Mouse (Mus musculus): ENCODE measurements around the gene Lama5.

Gene Lama5

DNA sequence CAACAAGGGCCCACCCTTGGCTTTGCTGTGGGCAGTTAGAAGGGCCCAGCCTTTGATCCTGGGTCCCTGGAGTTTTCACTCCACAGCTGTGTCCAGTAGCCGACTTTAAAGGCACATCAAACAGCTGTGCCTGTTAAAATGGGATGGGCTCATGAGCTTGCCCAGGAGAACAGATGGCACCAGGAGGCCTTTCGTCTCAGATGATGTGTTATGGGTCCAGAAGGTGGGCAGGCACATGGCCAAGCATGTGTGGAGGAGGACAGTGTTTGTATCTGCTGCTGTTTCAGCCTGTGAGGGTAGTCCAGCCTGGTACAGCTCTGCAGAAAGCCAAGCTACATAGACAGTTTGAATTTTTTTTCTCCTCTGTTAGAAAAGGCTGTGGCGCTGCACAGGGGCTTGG lies 70.9 kb downstream of the Lama5 start:
- DNase-seq (ENCODE audit: inconsistent age in 2 of 2, low spot score in 1 of 2): no peak

DNA sequence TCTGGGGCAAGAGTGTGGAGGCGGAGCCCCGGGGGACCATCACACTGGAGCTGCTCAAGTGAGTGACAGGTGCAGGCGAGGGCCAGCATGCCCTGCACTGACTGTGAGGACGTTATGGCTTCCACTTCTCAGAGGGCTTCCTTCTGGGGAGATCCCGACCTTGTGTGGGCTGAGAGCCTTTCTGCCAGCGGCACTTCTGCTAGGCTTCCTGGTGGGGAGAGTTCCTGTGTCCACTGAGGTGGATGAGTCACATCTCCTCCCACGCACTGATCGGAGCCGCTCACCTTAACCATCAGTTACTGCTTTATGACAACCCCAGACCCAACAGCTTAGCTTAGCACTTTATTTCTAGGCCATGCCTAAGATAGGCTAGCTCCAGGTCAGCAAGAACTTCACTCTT lies 77.1 kb downstream of the Lama5 start:
- DNase-seq (ENCODE audit: inconsistent age in 2 of 2, low spot score in 1 of 2): peak in 1 of 2 experiments; percentile 46

DNA sequence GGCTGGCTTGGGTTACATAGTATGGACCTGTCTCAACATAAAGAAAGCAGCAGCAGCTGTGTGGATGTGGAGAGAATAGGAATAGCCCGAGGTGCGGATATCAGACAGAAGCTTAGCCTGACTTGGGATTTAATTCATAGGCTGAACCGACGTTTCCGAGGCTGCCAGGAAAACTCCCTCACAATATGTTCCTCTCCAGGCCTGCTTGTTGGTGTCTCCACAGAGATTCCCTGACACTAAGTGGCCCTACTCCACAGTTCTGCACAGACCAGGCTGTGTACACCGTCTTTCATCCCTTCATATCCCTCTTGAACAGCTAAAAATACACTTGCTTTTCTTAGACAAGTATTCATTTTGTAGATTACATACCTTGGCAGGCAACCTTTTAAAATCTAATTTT lies 78.3 kb downstream of the Lama5 start:
- DNase-seq (ENCODE audit: inconsistent age in 2 of 2, low spot score in 1 of 2): no peak

DNA sequence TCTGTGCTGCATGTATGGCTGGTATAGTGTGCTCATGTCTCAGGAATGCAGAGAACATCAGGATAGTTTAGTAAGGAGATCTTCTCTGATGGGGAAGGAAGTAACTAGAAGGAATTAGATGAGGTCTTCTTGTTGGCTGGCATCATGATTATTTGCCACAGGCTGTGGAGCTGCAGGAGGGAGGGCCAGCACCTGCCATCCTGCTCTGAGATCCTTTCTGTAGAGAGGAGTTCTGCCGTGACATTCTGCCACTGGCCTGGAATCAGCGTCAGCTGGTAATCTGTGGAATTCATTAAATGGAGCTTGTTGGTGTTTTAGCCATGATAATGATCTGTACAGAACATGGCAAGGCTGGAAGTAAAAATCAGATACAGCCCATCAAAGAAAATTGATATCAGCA lies 79.6 kb downstream of the Lama5 start:
- no peak for DNase-seq (ENCODE audit: inconsistent age in 2 of 2, low spot score in 1 of 2)

DNA sequence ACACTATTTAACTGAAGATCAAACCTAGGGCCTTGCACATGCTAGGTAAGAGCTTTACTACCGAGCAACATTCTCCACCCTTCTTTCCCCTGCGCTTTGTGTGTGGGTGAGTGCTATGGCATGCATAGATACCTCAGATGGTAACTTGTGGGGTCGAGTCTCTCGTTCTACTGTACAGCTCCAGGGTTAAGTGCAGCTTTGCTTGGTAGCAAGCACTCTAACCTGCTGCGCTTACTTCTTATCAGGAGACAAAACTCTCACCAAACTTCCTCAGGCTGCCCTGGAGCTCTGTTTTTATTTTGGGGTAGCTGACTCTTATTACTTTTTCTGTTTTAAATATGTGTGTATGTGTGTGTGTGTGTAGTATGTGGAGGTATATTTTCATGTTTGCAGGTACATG lies 90.2 kb downstream of the Lama5 start:
- DNase-seq (ENCODE audit: inconsistent age in 2 of 2, low spot score in 1 of 2): no peak

DNA sequence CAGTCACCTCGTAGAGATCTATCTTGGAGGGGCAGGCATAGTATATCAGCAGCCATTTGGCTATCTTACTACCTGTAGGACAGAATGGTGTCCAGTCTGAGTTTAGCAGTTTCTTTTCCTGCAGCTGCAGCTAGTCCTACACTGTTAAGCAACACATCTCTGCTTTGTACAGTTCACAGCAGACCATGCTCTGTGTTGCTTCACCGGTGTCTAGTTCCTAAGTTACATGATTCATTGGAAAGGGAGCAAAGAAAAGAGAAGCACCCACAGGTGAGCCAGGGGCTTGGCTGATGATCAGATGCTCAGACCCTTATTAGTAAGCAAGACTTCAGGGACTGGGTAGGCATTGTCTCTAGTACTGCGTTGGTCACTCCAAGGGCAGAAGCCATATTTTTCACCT lies 91.7 kb downstream of the Lama5 start:
- no peak for DNase-seq (ENCODE audit: inconsistent age in 2 of 2, low spot score in 1 of 2)

DNA sequence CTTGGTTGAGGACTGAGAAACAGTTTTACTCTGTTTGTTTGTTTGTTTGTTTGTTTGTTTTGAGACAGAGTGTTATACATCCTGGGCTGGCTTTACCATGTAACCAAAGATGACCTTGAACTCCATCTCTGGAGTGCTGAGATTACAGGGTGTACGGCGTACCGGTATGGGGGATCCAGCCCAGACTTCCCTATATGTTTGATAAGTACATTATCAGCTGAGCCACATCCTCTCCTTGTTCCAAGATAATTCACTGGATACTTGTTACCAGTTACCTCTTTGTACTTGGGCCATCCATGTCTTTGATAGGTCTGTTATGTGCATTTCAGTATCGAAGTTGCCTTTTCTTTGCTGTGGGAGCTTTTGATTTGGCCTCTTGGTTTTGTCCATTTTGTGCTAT lies 92.4 kb downstream of the Lama5 start:
- DNase-seq (ENCODE audit: inconsistent age in 2 of 2, low spot score in 1 of 2): no peak

DNA sequence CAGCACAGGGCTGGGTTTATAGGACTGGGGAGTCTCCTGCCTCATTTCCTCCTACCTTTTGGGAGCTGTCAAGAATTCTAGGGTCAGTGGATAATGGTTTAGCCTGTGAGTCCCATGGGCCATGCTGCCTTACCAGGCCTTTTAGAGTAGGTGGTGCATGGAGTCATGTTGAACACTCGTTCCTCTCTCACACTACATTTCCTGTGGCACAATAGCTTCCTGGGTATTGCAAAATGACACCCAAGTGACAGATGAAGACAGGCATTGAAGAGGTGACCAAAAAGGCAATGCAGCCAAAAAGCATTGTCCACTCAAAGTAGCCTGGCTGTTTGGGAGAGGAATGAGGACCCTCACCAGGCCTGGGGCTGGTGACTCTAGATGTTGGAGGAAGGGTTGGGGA lies 98.0 kb downstream of the Lama5 start:
- no peak for DNase-seq (ENCODE audit: inconsistent age in 2 of 2, low spot score in 1 of 2)

Data from adrenal gland, adult (tissue).